Mouse (Mus musculus) olfactory bulb, adult 2 months (tissue): ENCODE measurements around the gene Dusp27. TPM values are rescaled to one million over a fixed set of nuclear protein-coding genes. Genes with fewer than 3 reads are reported as not detected.

Experiments
- H3K27ac ChIP-seq: fragments of 200-500 bp; 2 replicates; pipeline ENCODE4 v1.5.1; 2012; ENCODE audit warnings: low read depth, low read length; ENCODE audit not compliant: insufficient read depth
- H3K4me1 ChIP-seq: fragments of 200-500 bp; 2 replicates; pipeline ENCODE4 v1.6.1; 2012; ENCODE audit warnings: low read length; ENCODE audit not compliant: control insufficient read depth, insufficient read depth
- H3K4me3 ChIP-seq: fragments of 200-500 bp; 2 replicates; pipeline ENCODE4 v1.5.1; 2012; ENCODE audit warnings: mild to moderate bottlenecking, low read depth, low read length, moderate library complexity; ENCODE audit not compliant: insufficient read depth
- CTCF ChIP-seq: fragments of 200-500 bp; IDR thresholded peaks from 2 replicates; pipeline ENCODE4 v1.5.1; 2012; ENCODE audit warnings: low read depth, mild to moderate bottlenecking, low read length, moderate library complexity; ENCODE audit not compliant: insufficient read depth
- POLR2A ChIP-seq: fragments of 200-500 bp; IDR thresholded peaks from 2 replicates; pipeline ENCODE4 v1.6.1; 2012; ENCODE audit warnings: mild to moderate bottlenecking, low read depth, low read length, moderate library complexity; ENCODE audit not compliant: insufficient read depth
- WGBS: fragments of 180-500 bp; shearing (Covaris S2); methylation state at CpG from one replicate; pipeline ENCODE4 v1.1.7; 2018; 5-methylcytosine and 5-hydroxymethylcytosine counted together
- polyA plus RNA-seq: library from polyadenylated mRNA; stranded (reverse); fragments of >200 nt; gene quantifications from 2 replicates; pipeline ENCODE4 v1.2.4, GENCODE M21; 2012; ENCODE audit warnings: low replicate concordance; ENCODE audit not compliant: missing spikeins, insufficient read depth, insufficient read length

Dusp27 gene
- polyA plus RNA-seq, 1 experiment: not detected

DNA sequence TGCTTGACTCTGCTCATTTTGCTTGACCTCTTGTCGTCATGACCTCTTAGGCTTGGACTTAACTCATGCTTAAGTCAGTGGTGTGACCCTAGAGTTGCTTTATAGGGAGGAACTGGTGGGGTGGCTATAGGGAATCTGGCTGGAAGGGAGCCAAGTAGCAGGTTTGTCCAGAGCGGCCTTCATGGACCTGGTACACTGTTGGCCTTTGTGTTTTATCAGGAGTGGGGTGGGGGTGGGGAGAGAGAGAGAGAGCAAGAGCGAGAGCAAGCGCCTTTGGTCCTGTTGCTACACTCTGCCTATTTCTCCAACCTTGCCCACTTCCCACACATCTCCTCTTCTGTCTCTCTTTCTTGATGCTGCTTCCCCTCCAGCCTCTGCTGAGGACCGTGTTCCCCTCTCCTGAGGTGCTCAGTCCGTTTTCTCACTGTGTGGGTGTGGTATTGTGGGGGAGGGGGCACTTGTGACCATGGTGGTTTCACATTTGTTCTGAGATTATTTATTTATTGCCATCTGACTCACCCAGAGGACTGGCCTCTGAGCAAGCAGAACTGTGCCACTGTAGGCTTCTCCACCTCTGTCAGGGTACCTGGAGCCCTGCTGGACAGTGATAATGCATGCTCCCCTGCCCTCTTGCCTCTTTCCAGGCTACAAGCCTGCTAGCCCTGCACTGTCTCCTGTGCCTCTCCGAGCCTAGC lies 9.7 kb upstream of the Dusp27 start:
- Histone ChIP-seq H3K4me3 (no peak overlapping the region), H3K27ac (no peak overlapping the region), H3K4me1 (peaks cover 2% of the 10 kb centered on the region)
- WGBS: 83% methylated on average over 7 of the region's 7 CpGs
- TF ChIP-seq CTCF: no peak
- no peak for TF ChIP-seq POLR2A

DNA sequence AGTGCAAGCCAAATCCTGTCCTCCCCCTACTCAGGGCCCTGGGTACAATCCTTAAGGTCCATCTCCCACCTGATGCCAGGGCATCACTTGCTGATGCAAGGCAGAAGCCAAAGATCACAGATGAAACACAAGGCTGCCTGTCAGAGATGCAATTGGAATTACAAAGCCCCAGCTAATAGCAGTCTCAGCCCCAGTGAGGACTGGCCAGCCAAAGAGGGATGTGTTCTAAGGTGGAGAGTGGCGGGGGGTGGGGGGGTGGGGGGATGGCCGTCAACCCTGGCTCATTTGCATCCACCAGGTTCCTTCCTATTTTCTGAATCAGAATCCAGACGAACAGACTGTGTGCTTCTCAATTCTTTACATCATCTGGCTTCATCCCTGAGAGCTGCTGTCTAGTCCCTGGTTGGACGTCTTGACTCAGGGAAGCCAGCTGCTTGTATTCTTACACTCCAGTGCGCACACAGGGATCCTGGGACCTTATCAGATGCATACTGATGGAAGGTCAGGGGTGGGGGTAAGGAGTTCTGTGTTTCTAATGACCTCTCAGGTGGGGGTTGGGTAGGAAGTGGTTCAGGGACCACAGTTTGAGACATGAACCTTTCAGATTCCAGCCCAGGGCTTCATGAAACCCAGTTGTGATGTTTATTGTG lies 7.5 kb upstream of the Dusp27 start:
- H3K27ac ChIP-seq: no peak overlapping the region
- no peak for TF ChIP-seq POLR2A
- WGBS: 66% methylated on average over 5 of the region's 5 CpGs
- H3K4me1 ChIP-seq: peaks cover 2% of the 10 kb centered on the region
- no peak overlapping the region for H3K4me3 ChIP-seq

DNA sequence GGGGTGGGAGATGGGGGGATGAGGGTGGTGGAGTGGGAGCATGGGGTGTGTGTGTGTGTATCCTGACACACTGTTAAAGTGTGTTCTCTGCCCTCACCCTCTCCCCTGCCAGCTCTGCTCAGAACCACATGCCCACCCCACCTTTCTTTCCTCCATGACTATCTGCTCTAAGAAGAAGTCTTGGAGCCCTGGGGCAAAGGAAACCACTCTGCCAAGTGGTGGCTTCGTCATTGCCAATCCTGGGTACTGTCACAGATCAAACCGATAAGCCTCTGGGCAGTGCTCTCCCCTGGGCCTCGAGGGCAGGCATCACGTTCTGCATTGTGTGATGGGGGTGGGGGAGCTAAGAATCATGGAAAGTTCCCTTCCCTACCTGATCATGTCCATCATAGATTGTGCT lies 4.6 kb upstream of the Dusp27 start:
- TF ChIP-seq CTCF: no peak
- TF ChIP-seq POLR2A: no peak
- no peak overlapping the region for H3K27ac ChIP-seq
- WGBS: 78% methylated on average over 4 of the region's 4 CpGs

DNA sequence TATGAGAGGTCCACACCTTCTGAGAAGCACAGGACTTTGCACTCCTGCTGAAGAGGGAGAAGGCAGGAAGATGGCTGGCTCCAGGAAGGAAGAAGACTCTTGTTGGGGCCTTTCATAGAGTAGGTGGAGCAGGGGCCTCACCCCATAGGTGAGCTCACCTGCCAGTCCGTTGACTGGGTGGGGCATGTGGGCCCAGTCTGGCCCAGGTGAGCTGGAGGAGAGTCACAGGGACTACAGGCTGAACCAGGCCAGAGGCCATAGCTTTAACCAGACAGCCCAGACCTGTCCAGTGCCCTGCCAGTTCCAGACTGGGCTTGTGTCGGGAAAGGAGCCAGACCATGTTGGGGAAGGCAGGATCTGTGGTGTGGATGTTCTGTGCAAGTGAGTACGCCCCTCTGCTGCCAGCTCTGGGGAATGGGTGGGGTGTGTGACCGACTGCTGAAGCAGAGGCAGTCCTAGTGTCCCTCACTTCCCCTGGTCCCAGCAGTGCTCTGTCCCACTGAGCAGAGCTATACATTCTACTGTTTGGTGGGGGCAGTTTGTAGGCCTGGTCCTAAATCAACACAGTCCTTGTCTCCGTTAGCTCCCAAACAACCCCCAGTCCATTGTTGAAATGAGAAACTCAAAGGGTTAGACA lies 2.6 kb upstream of the Dusp27 start, which contains the start of gene Gpa33:
Gene Gpa33 (plus strand): TSS at position 15 of the 637 bp plus-strand sequence.
- Histone ChIP-seq H3K27ac (no peak within 1 kb of the TSS), H3K4me1 (peaks cover 2% of the 10 kb centered on the region; the same call in 1 of the 2 replicates), H3K4me3 (no peak within 1 kb of the TSS)
- WGBS: 93% methylated on average over 5 of the region's 5 CpGs
- TF ChIP-seq POLR2A (no peak), CTCF (no peak)

More for the DNA sequence above, 4.6 kb upstream of the Dusp27 start:
- peaks cover 2% of the 10 kb centered on the region; the same call in 1 of the 2 replicates for H3K4me1 ChIP-seq
- H3K4me3 ChIP-seq: no peak overlapping the region

DNA sequence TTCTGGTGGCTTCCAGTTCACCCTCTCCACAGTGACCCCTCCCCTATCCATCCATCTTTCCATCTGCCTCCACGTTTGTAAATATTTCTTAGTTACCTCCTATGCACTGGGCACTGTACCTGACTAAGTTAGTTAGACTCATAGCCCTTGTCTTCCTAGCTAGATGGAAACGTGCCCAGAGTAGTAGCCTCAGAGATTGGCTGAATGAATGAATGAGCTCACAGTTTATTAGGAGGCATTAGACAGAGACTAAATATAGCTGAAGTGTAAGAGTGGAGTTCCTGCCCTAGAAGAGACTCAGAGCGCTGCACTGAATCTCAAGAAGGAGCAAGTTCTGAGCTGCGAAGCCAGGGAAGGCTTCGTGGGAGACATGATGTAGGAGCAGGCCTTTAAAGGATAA lies 829 bp upstream of the Dusp27 start:
- H3K4me3 ChIP-seq: no peak overlapping the region
- H3K4me1 ChIP-seq: peaks cover 2% of the 10 kb centered on the region; the same call in 1 of the 2 replicates
- 87% methylated on average over 5 of the region's 5 CpGs for WGBS
- TF ChIP-seq CTCF (no peak), POLR2A (no peak)
- H3K27ac ChIP-seq: no peak overlapping the region

DNA sequence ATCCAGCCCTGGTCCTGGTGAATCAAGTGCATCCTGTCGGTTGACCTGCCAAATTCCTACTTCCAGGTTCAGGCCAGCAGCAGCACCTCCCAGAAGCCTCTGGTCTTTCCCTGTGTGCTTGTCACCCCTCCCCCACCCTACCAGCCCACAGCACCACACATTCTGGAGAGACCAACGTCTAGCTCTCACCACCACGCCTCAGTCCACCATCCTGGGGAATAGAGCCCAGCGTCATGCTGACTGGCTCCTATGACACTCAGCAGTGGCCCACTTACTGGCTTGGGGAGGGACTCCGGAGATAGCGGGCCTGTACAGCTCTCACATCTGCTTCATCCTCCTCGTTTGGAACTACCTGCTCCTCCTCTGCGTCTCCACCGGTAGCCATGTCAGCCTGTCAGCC lies 927 bp downstream of the Dusp27 start:
- Histone ChIP-seq H3K4me3 (no peak overlapping the region), H3K4me1 (peaks cover 2% of the 10 kb centered on the region; the same call in 1 of the 2 replicates), H3K27ac (no peak overlapping the region)
- TF ChIP-seq POLR2A (no peak), CTCF (no peak)
- 81% methylated on average over 9 of the region's 9 CpGs for WGBS

DNA sequence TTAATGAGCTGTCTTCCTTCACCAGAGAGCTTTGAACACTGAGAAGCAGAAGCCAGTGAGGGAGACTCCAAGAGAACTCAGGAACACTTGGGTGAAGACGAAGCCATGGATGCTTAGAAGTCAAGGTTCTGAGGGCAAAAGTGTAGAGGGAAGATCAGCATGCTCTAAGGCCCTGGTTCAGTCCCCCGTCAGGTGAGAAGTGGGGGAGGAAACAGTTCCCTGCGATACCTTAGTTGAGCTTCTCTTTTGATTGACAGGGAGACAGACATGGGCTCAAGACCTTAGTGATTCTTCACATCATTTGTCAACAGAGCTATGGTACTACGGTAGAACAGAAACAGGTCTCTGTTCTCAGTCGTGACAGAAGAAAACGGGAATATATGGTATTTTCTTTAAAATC lies 1.4 kb downstream of the Dusp27 start:
- H3K4me3 ChIP-seq: no peak overlapping the region
- TF ChIP-seq POLR2A: no peak
- no peak for TF ChIP-seq CTCF

DNA sequence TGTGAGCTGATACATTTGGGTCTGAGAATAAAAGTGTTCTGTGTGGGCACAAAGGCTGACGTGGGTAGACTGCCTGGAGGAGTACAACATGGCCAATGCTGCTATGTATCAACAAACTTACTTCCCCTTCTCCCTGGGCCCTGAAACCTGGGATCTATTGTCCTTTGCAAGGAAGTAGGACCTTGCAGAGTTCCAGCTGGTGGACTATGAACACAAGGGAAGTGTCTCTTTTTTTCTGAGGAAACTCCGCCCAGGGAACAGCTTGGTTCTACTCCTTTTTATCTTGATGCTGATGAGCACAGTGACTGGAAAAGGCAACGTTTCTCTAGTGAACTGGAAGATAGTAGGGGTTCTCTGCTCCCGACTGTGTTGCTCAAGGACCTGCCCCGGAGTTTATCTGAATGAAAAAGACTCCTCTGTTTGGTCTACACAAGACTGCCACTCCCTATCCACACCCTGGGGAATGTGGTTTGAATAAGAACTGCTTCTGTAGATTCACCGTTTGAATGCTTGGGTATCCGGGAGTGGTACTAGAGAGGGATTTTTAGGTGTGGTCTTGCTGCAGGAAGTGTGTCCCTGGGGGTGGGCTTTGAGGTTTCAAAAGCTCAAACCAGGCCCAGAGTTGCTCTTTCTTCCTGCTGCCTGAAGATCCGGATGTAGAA lies 2.7 kb downstream of the Dusp27 start:
- Histone ChIP-seq H3K4me3 (no peak overlapping the region), H3K4me1 (peaks cover 2% of the 10 kb centered on the region; the same call in 1 of the 2 replicates), H3K27ac (no peak overlapping the region)
- WGBS: 85% methylated on average over 8 of the region's 8 CpGs
- TF ChIP-seq CTCF (no peak), POLR2A (no peak)

More for the DNA sequence above, 1.4 kb downstream of the Dusp27 start:
- no peak overlapping the region for H3K27ac ChIP-seq
- 97% methylated on average over 6 of the region's 6 CpGs for WGBS
- peaks cover 2% of the 10 kb centered on the region; the same call in 1 of the 2 replicates for H3K4me1 ChIP-seq
